Mouse (Mus musculus) heart, embryonic 10.5 days (tissue): Measurements from ENCODE around the gene Cutal. TPM values are rescaled to one million over a fixed set of nuclear protein-coding genes. Genes with fewer than 3 reads are reported as not detected.
"Not testable (repeated sequence)": the region's sequence is repeated elsewhere in the genome, so short reads cannot be mapped to it uniquely, and the experiment has no call there.

Experiments
- DNase-seq: peaks from one replicate; pipeline ENCODE4 v3.0.0-alpha.2; 2017; ENCODE audit warnings: low spot score
- H3K27ac ChIP-seq: fragments of 300-500 bp; sonication (generic); 2 replicates; pipeline ENCODE4 v1.5.1; 2016; ENCODE audit warnings: mild to moderate bottlenecking
- H3K27me3 ChIP-seq: fragments of 300-500 bp; sonication (generic); 2 replicates; pipeline ENCODE4 v1.6.1; 2016; ENCODE audit warnings: mild to moderate bottlenecking; ENCODE audit not compliant: poor library complexity, insufficient read depth, severe bottlenecking
- H3K36me3 ChIP-seq: fragments of 300-500 bp; sonication (generic); 2 replicates; pipeline ENCODE4 v1.6.1; 2016; ENCODE audit warnings: mild to moderate bottlenecking, moderate library complexity
- H3K4me1 ChIP-seq: fragments of 300-500 bp; sonication (generic); 2 replicates; pipeline ENCODE4 v1.6.1; 2016; ENCODE audit warnings: mild to moderate bottlenecking
- H3K4me3 ChIP-seq: fragments of 300-500 bp; sonication (generic); 2 replicates; pipeline ENCODE4 v1.5.1; 2016; ENCODE audit warnings: mild to moderate bottlenecking, moderate library complexity
- H3K9me3 ChIP-seq: fragments of 300-500 bp; sonication (generic); 2 replicates; pipeline ENCODE4 v1.6.1; 2016; ENCODE audit warnings: mild to moderate bottlenecking, moderate library complexity
- WGBS: fragments of 180-500 bp; shearing (Covaris S2); methylation state at CpG from one replicate; pipeline ENCODE4 v1.1.7; 2016; 5-methylcytosine and 5-hydroxymethylcytosine counted together
- polyA plus RNA-seq: library from polyadenylated mRNA; unstranded; fragments of >200 nt; fragmentation: Nextera tagmentation; extraction: Ambion mirVana; gene quantifications from 2 replicates; pipeline ENCODE4 v1.2.1, GENCODE M21; 2016

Cutal gene
- 0.31 TPM in 1 of 2 replicates, not detected in the other for polyA plus RNA-seq

- WGBS: 1% methylated on average over 14 of the region's 14 CpGs
- peak within 1 kb of the TSS; percentile 23; the same call in 1 of the 2 replicates for H3K27ac ChIP-seq
- H3K9me3 ChIP-seq: no peaks in the 10 kb centered on the region
- no peak for DNase-seq
- peaks cover 19% of the 10 kb centered on the region; the same call in 1 of the 2 replicates for H3K4me1 ChIP-seq
- peak within 1 kb of the TSS; percentile 54 for H3K4me3 ChIP-seq
- H3K27me3 ChIP-seq: peaks cover 31% of the 10 kb centered on the region; the same call in 1 of the 2 replicates
- no peaks in the 10 kb centered on the region for H3K36me3 ChIP-seq
Observed at GRCm38 (mm10) chr2:34874271-34874670, at the start of gene Cutal. Gene Cutal (plus strand): TSS chr2:34874396.

- H3K4me3 ChIP-seq: peak within 1 kb of the TSS; percentile 81
- DNase-seq: peak; percentile 96
- 0 out of 2 replicates have a peak, but pooled peaks cover 4% of the 10 kb centered on the region for H3K9me3 ChIP-seq
- WGBS: under 1% methylated on average over 57 of the region's 57 CpGs
- H3K27ac ChIP-seq: peak within 1 kb of the TSS; percentile 92
- H3K4me1 ChIP-seq: peaks cover 11% of the 10 kb centered on the region
- H3K36me3 ChIP-seq: peaks cover 14% of the 10 kb centered on the region
- no peaks in the 10 kb centered on the region for H3K27me3 ChIP-seq
Observed at GRCm38 (mm10) chr2:34825827-34826459, 48.3 kb upstream of the Cutal start, which contains the start of gene Fbxw2. Gene Fbxw2 (minus strand): TSS chr2:34826311.

- H3K4me1 ChIP-seq: peaks cover 11% of the 10 kb centered on the region
- peak overlapping the region; percentile 92 for H3K27ac ChIP-seq
- WGBS: 31% methylated on average over 20 of the region's 21 CpGs
- H3K36me3 ChIP-seq: peaks cover 9% of the 10 kb centered on the region; the same call in 1 of the 2 replicates
- peak overlapping the region; percentile 81 for H3K4me3 ChIP-seq
- H3K9me3 ChIP-seq: 0 out of 2 replicates have a peak, but pooled peaks cover 4% of the 10 kb centered on the region
- DNase-seq: no peak
- no peaks in the 10 kb centered on the region for H3K27me3 ChIP-seq
Observed at GRCm38 (mm10) chr2:34826460-34827231, 47.5 kb upstream of the Cutal start.

GRCm38 (mm10) chr2:34827591-34827990 is 46.6 kb upstream of the Cutal start:
- Histone ChIP-seq H3K4me3 (no peak overlapping the region), H3K27me3 (no peaks in the 10 kb centered on the region), H3K27ac (no peak overlapping the region), H3K9me3 (0 out of 2 replicates have a peak, but pooled peaks cover 4% of the 10 kb centered on the region), H3K36me3 (peaks cover 2% of the 10 kb centered on the region; the same call in 1 of the 2 replicates), H3K4me1 (peaks cover 11% of the 10 kb centered on the region)
- 85% methylated on average over 4 of the region's 4 CpGs for WGBS
- DNase-seq: no peak

- 0 out of 2 replicates have a peak, but pooled peaks cover 4% of the 10 kb centered on the region for H3K9me3 ChIP-seq
- no peak overlapping the region for H3K27ac ChIP-seq
- H3K36me3 ChIP-seq: no peaks in the 10 kb centered on the region
- H3K4me1 ChIP-seq: peaks cover 11% of the 10 kb centered on the region
- 75% methylated on average over 1 of the region's 1 CpGs for WGBS
- H3K4me3 ChIP-seq: no peak overlapping the region
- DNase-seq: no peak
- H3K27me3 ChIP-seq: no peaks in the 10 kb centered on the region
Observed at GRCm38 (mm10) chr2:34828026-34828425, 46.2 kb upstream of the Cutal start.

- not testable (repeated sequence) for H3K4me3 ChIP-seq, H3K27ac ChIP-seq, H3K27me3 ChIP-seq, H3K4me1 ChIP-seq, DNase-seq, H3K9me3 ChIP-seq, H3K36me3 ChIP-seq
- 92% methylated on average over 17 of the region's 17 CpGs for WGBS
Observed at GRCm38 (mm10) chr2:34830066-34830465, 44.1 kb upstream of the Cutal start.

- 69% methylated on average over 11 of the region's 11 CpGs for WGBS
Observed at GRCm38 (mm10) chr2:34832766-34833457, 41.3 kb upstream of the Cutal start, which contains the start of gene Gm34653. Gene Gm34653 (plus strand): TSS chr2:34833007.

GRCm38 (mm10) chr2:34833624-34834023 is 40.6 kb upstream of the Cutal start:
- 84% methylated on average over 17 of the region's 17 CpGs for WGBS
- no peak overlapping the region for H3K27ac ChIP-seq
- H3K9me3 ChIP-seq: 0 out of 2 replicates have a peak, but pooled peaks cover 4% of the 10 kb centered on the region
- DNase-seq: no peak
- H3K27me3 ChIP-seq: no peaks in the 10 kb centered on the region
- no peaks in the 10 kb centered on the region for H3K4me1 ChIP-seq
- no peaks in the 10 kb centered on the region for H3K36me3 ChIP-seq
- no peak overlapping the region for H3K4me3 ChIP-seq

More at GRCm38 (mm10) chr2:34832766-34833457, 41.3 kb upstream of the Cutal start, which contains the start of gene Gm34653:
- not testable (repeated sequence) for H3K36me3 ChIP-seq, H3K27me3 ChIP-seq, H3K27ac ChIP-seq, H3K9me3 ChIP-seq, H3K4me1 ChIP-seq, H3K4me3 ChIP-seq, DNase-seq

GRCm38 (mm10) chr2:34835669-34836068 is 38.5 kb upstream of the Cutal start:
- 75% methylated on average over 3 of the region's 3 CpGs for WGBS
- no peaks in the 10 kb centered on the region for H3K27me3 ChIP-seq
- no peak overlapping the region for H3K27ac ChIP-seq
- no peaks in the 10 kb centered on the region for H3K36me3 ChIP-seq
- no peaks in the 10 kb centered on the region for H3K4me1 ChIP-seq
- no peaks in the 10 kb centered on the region for H3K9me3 ChIP-seq
- H3K4me3 ChIP-seq: no peak overlapping the region
- no peak for DNase-seq

- not testable (repeated sequence) for H3K4me3 ChIP-seq, H3K9me3 ChIP-seq, H3K36me3 ChIP-seq, DNase-seq, H3K4me1 ChIP-seq, H3K27me3 ChIP-seq, H3K27ac ChIP-seq
- 78% methylated on average over 5 of the region's 5 CpGs for WGBS
Observed at GRCm38 (mm10) chr2:34840143-34840542, 34.1 kb upstream of the Cutal start.

- Histone ChIP-seq H3K9me3 (no peaks in the 10 kb centered on the region), H3K36me3 (no peaks in the 10 kb centered on the region), H3K4me3 (no peak overlapping the region), H3K4me1 (no peaks in the 10 kb centered on the region), H3K27me3 (no peaks in the 10 kb centered on the region), H3K27ac (no peak overlapping the region; the same call in 1 of the 2 replicates)
- 91% methylated on average over 8 of the region's 8 CpGs for WGBS
- no peak for DNase-seq
Observed at GRCm38 (mm10) chr2:34841706-34842105, 32.5 kb upstream of the Cutal start.

- H3K4me3 ChIP-seq: no peak overlapping the region
- 81% methylated on average over 11 of the region's 11 CpGs for WGBS
- H3K36me3 ChIP-seq: 0 out of 2 replicates have a peak, but pooled peaks cover 4% of the 10 kb centered on the region
- no peak for DNase-seq
- H3K27ac ChIP-seq: no peak overlapping the region
- no peaks in the 10 kb centered on the region for H3K9me3 ChIP-seq
- H3K4me1 ChIP-seq: no peaks in the 10 kb centered on the region
- H3K27me3 ChIP-seq: no peaks in the 10 kb centered on the region
Observed at GRCm38 (mm10) chr2:34843211-34843939, 30.8 kb upstream of the Cutal start.
